Mouse (Mus musculus) monocyte, adult 2 months (primary cell): ENCODE data around the gene Ppfibp2.

Source experiments
- DNase-seq, 2 experiments: peaks; one replicate each; pipeline ENCODE4 v3.0.0; 2022; ENCODE audit warnings: low spot score in 2 of 2, low read depth in 1 of 2

Ppfibp2 gene

GRCm38 (mm10) chr7:107594857-107595402 lies at the start of gene Ppfibp2:
Ppfibp2 (plus strand) TSS chr7:107595207.
- DNase-seq: peak; percentile 83 to 88

- no peak for DNase-seq
These were observed 47.1 kb upstream of the Ppfibp2 start for GRCm38 (mm10) chr7:107547872-107548271.

GRCm38 (mm10) chr7:107553461-107553860 lies 41.5 kb upstream of the Ppfibp2 start:
- DNase-seq: no peak

GRCm38 (mm10) chr7:107555906-107556305 lies 39.1 kb upstream of the Ppfibp2 start:
- DNase-seq: no peak

GRCm38 (mm10) chr7:107560675-107561074 lies 34.3 kb upstream of the Ppfibp2 start:
- no peak for DNase-seq

GRCm38 (mm10) chr7:107561584-107561983 lies 33.4 kb upstream of the Ppfibp2 start:
- no peak for DNase-seq

GRCm38 (mm10) chr7:107563727-107564126 lies 31.3 kb upstream of the Ppfibp2 start:
- DNase-seq: no peak

- DNase-seq: no peak
These were observed 27.7 kb upstream of the Ppfibp2 start, which contains the start of gene Olfml1 for GRCm38 (mm10) chr7:107567261-107567671. Olfml1 (plus strand) TSS chr7:107567446.

GRCm38 (mm10) chr7:107567674-107568073 lies 27.3 kb upstream of the Ppfibp2 start:
- DNase-seq: no peak

- no peak for DNase-seq
These were observed 26.0 kb upstream of the Ppfibp2 start for GRCm38 (mm10) chr7:107568971-107569370.

- no peak for DNase-seq
These were observed 21.2 kb upstream of the Ppfibp2 start for GRCm38 (mm10) chr7:107573856-107574255.

- DNase-seq: no peak
These were observed 20.7 kb upstream of the Ppfibp2 start for GRCm38 (mm10) chr7:107574276-107574675.

- no peak for DNase-seq
These were observed 2.4 kb upstream of the Ppfibp2 start for GRCm38 (mm10) chr7:107592641-107593040.

GRCm38 (mm10) chr7:107593904-107594303 lies 1.1 kb upstream of the Ppfibp2 start:
- peak in 1 of 2 experiments; percentile 47 for DNase-seq

GRCm38 (mm10) chr7:107594325-107594856 lies 616 bp upstream of the Ppfibp2 start:
- peak in 1 of 2 experiments; percentile 28 for DNase-seq

- DNase-seq: no peak
These were observed 419 bp downstream of the Ppfibp2 start for GRCm38 (mm10) chr7:107595426-107595825.

- DNase-seq: no peak
These were observed 1.7 kb downstream of the Ppfibp2 start for GRCm38 (mm10) chr7:107596753-107597152.

- DNase-seq: no peak
These were observed 2.9 kb downstream of the Ppfibp2 start for GRCm38 (mm10) chr7:107597956-107598355.

GRCm38 (mm10) chr7:107600651-107601050 lies 5.6 kb downstream of the Ppfibp2 start:
- no peak for DNase-seq

GRCm38 (mm10) chr7:107602505-107602904 lies 7.5 kb downstream of the Ppfibp2 start:
- no peak for DNase-seq

GRCm38 (mm10) chr7:107602913-107603312 lies 7.9 kb downstream of the Ppfibp2 start:
- no peak for DNase-seq

- DNase-seq: peak in 1 of 2 experiments; percentile 15
These were observed 12.8 kb downstream of the Ppfibp2 start for GRCm38 (mm10) chr7:107607766-107608165.

GRCm38 (mm10) chr7:107609622-107610255 lies 14.7 kb downstream of the Ppfibp2 start:
- no peak for DNase-seq
